Mouse (Mus musculus) retina, postnatal 7 days (tissue): Measurements from ENCODE around the gene Dmrtb1.
A peak's percentile ranks its signal among the peaks of the same experiment; 100 is the strongest.

Source experiments
- DNase-seq: peaks from one replicate; pipeline ENCODE4 v3.0.0-alpha.2; 2012; ENCODE audit warnings: low read depth, low spot score

The Dmrtb1 gene

GRCm38 (mm10) chr4:107684130-107684529 lies at the start of gene Dmrtb1:
TSS of gene Dmrtb1 (minus strand) at chr4:107684230.
- DNase-seq: no peak

DNA sequence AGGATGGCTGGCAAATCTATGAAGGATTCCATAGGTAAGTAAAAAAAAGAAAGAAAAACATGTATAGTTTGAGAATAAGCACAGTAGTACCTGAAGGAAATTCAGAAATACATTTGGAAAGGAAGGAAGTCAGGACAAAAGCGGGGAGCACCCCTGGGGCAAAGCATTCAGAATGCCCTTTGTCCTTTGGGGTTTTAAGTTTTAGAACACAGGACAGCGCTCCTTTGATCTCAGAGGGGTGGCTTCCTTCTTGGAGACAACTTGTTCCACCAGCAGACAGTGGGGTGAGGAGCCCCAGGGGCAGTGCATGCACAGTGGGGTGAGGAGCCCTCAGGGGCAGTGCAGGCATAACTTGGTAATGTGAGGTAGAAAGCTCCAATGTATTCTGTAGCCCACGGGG lies 49.6 kb upstream of the Dmrtb1 start:
- DNase-seq: no peak

GRCm38 (mm10) chr4:107732624-107733023 lies 48.6 kb upstream of the Dmrtb1 start:
- DNase-seq: no peak

GRCm38 (mm10) chr4:107732182-107732581 lies 48.2 kb upstream of the Dmrtb1 start:
- DNase-seq: no peak

GRCm38 (mm10) chr4:107731088-107731465 lies 47.0 kb upstream of the Dmrtb1 start:
- DNase-seq: no peak

DNA sequence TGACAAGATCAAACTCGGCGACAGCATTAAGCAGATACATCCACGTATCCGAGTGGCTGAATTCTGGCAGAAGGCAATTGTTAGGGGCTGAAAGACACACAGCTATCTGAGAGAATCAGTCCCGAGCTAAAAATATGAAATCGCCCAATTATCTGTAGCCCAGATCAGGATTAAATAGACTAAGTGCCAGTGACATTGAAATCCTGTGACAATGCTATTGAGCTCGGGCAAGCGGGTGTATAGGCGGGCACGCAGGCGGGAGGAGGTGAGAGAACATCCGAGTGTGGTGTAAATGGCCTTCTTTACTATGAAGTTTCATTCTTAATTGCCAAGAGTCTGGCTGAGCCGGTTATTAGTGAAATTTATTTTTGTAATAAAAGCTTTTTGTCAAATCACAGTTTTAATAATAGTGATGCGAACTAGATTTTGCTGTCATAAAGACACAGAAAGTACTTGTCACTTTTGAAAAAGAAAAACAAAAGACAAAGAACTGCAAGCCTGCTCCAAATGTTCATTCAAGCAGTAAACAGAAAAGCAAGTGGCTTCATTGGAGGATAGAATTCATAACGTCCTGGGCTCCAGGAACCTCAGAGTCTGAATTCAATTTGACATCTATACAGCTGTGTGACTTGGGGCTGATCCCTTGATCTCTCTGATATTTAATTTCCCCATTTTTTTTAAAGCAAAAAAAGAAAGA lies 46.5 kb upstream of the Dmrtb1 start:
- no peak for DNase-seq

DNA sequence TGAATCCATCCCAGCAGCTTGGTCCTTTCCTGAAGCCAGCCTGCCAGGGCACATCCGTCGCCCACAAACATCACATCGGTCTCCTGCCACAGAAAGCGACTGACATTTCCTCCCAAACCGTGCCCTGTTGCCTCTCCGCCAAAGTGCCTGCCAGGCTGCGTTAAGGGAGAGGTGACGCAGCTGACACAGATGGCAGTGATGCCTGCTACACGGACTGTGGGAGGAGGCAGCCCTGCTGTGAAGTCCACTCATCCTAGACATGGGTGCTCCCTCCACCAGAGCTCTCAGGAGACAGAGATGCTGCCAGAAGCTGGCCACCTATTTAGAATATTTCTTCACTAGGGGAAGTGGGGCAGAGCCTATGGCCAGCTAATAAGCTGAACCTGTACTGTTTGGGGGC lies 41.4 kb upstream of the Dmrtb1 start:
- DNase-seq: no peak

- no peak for DNase-seq
Measured at GRCm38 (mm10) chr4:107720043-107720830, 36.2 kb upstream of the Dmrtb1 start.

DNA sequence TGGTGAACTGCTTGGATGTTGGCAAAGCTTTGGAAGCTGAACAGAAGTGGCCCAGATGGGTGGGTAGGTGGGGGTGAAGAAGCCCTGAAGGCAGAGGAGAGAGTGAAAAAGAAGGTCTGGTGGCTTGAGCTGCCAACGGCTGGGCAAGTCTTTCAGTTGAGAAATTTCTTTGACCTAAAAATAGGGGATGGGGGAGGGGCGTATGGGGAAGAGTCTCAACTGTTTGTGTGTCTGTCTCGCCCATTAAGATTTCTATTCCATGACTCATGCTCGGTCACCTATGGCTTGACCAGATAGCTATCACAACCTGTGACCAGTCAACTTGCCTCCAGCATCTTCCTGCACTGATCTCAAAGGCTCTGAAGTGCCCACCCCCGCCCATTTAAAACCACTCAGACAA lies 35.1 kb upstream of the Dmrtb1 start:
- no peak for DNase-seq

GRCm38 (mm10) chr4:107718720-107719119 lies 34.7 kb upstream of the Dmrtb1 start:
- DNase-seq: no peak

DNA sequence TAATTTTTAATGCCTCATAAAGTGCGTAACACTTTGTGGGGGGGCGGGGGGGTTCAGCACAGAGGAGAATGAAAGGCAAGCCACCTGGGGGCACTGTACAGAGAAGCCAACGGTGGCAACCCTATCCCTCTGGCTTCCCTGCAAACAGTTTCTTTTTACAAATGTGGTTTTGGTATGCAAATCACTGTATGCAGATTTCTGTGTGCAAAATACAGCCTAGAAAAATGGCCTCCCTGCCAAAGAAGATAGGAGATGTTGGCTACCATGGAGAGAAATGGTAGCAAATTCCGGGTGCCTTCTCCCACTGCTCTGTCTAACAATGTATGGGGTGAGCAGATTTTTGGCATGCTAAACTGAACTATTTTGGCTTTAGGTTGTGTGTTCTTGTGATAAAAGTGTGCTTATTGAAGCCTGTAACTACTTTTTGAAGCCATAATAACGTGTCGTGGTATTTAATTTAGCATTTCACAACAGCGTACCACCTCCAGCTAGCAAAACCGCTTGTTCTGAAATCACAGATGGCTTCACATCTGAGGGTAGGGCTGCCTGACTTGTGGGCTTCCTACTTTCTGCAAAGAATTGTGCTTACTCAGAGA lies 33.8 kb upstream of the Dmrtb1 start:
- DNase-seq: no peak

- DNase-seq: no peak
Measured at GRCm38 (mm10) chr4:107716754-107717299, 32.8 kb upstream of the Dmrtb1 start.

DNA sequence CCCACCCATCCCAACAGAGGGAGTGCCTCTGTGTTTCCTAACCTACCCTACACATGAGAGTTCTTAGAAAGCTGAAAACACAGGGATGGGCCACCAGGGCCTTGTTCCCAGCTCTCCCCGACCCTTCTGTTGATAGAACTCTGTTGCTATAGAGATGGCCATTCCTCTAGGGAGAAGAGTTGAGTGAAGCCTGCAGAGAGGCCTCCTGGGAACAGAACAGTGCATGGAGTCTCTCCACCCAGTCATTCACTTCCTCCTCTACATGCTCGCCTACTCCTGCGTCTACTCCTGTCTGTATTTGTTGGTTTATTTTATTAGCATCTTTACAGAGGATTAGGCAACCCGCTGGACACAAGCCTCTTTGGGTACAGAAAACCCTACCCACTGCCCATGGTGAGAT lies 22.9 kb upstream of the Dmrtb1 start:
- no peak for DNase-seq

DNA sequence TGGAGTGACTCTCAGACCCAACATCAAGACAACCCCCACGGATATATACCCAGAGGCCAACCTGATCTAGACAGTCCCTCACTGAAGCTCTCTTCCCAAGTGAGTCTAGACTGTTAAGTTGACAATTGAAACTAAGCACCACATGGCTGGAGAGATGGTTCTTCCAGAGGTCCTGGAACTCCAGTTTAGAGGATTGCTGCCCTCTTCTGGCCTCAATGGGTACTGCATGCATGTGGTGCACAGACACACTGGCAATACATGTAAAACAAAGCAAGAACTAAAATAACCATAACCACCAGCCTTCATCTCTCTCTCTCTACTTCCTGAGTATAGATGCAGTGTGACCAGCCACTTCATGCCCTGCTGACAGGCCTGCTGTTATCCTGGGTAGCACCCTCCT lies 20.2 kb upstream of the Dmrtb1 start:
- no peak for DNase-seq

GRCm38 (mm10) chr4:107701679-107702078 lies 17.6 kb upstream of the Dmrtb1 start:
- no peak for DNase-seq

- DNase-seq: no peak
Measured at GRCm38 (mm10) chr4:107701116-107701515, 17.1 kb upstream of the Dmrtb1 start.

DNA sequence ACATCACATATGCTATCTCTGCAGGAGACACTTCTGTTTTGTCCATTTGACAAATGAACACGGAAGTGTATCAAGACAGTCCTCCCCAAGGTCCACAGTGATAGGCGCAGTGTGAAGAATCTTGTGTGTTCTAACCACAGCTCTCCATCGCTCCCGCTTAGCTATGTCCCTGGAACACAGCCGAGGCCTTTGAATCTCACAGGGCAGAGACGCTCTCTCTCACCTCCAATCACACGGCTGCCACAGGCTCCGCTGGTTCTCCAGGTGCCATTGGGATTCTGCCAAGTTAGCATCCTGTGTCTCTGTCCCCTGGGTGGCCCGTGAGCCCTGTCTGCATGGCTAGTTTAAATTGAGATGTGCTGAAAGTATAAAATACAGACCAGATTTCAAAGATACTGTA lies 15.2 kb upstream of the Dmrtb1 start:
- DNase-seq: no peak

GRCm38 (mm10) chr4:107693816-107694215 lies 9.8 kb upstream of the Dmrtb1 start:
- no peak for DNase-seq

DNA sequence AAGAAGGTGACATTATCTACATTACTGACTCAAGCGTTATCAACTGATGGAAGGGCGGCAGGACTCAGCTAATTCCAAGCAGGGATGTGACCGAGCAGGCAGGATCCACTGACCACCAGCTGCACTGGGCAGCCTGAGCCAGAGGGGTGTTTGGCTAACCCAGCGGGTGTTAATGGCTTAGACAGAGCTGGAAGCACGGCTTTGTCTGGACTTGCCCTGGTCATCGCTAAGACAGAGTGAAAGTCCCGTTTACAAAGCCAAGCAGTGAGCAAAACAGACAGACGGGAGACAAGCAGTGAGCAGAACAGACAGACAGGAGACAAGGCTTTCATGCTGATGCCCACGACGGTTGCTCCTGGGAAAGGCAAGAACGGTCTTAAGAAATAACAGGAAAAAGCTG lies 4.2 kb upstream of the Dmrtb1 start:
- peak; percentile 25 for DNase-seq

GRCm38 (mm10) chr4:107687127-107687526 lies 3.1 kb upstream of the Dmrtb1 start:
- DNase-seq: no peak

- DNase-seq: no peak
Measured at GRCm38 (mm10) chr4:107683006-107683756, 849 bp downstream of the Dmrtb1 start.
